Mouse (Mus musculus) intestine, embryonic 14.5 days (tissue): ENCODE results near the gene Gatad2b. TPM values are rescaled to one million over a fixed set of nuclear protein-coding genes. Genes with fewer than 3 reads are reported as not detected.

ENCODE experiments used
- ATAC-seq: fragments of 200-750 bp; cut with Nextera tagmentation; replicated peaks from 2 replicates; pipeline ENCODE4 v1.8.0; 2017; ENCODE audit warnings: low read depth, moderate number of reproducible peaks, moderate TSS enrichment, moderate library complexity; ENCODE audit not compliant: low FRiP score, low TSS enrichment
- DNase-seq: peaks from one replicate; pipeline ENCODE4 v3.0.0-alpha.2; 2018; ENCODE audit warnings: low spot score
- H3K27ac ChIP-seq: fragments of 300-500 bp; sonication (generic); 2 replicates; pipeline ENCODE4 v1.5.1; 2014; ENCODE audit warnings: low read depth, mild to moderate bottlenecking, control low read depth
- H3K27me3 ChIP-seq: fragments of 300-500 bp; sonication (generic); replicated peaks from 2 replicates; pipeline ENCODE4 v1.6.1; 2014; ENCODE audit warnings: low read length, control low read depth; ENCODE audit not compliant: control insufficient read depth, insufficient read depth
- H3K36me3 ChIP-seq: fragments of 300-500 bp; sonication (generic); 2 replicates; pipeline ENCODE4 v1.6.1; 2014; ENCODE audit warnings: low read length, control low read depth; ENCODE audit not compliant: control insufficient read depth, insufficient read depth
- H3K4me1 ChIP-seq: fragments of 300-500 bp; sonication (generic); replicated peaks from 2 replicates; pipeline ENCODE4 v1.6.1; 2014; ENCODE audit warnings: low read length, control low read depth, mixed read lengths; ENCODE audit not compliant: control insufficient read depth, insufficient read depth
- H3K4me2 ChIP-seq: fragments of 300-500 bp; sonication (generic); 2 replicates; pipeline ENCODE4 v1.6.1; 2014; ENCODE audit warnings: low read length
- H3K4me3 ChIP-seq: fragments of 300-500 bp; sonication (generic); 2 replicates; pipeline ENCODE4 v1.5.1; 2014; ENCODE audit warnings: low read depth, low read length, control low read depth, mixed read lengths
- H3K9ac ChIP-seq: fragments of 300-500 bp; sonication (generic); 2 replicates; pipeline ENCODE4 v1.6.1; 2014; ENCODE audit warnings: mild to moderate bottlenecking, low read length
- H3K9me3 ChIP-seq: fragments of 300-500 bp; sonication (generic); 2 replicates; pipeline ENCODE4 v1.6.1; 2016; ENCODE audit warnings: low read length, control low read depth; ENCODE audit not compliant: control insufficient read depth
- WGBS: fragments of 180-500 bp; shearing (Covaris S2); extraction: QIAGEN DNeasy Blood & Tissue Kit; methylation state at CpG from one replicate; pipeline ENCODE4 v1.1.7; 2014; 5-methylcytosine and 5-hydroxymethylcytosine counted together
- polyA plus RNA-seq: library from polyadenylated mRNA; unstranded; fragments of >200 nt; fragmentation: Nextera tagmentation; extraction: Ambion mirVana; gene quantifications from 2 replicates; pipeline ENCODE4 v1.2.1, GENCODE M21; 2014

Gene Gatad2b
- polyA plus RNA-seq, 1 experiment from 2014 or later: 16.0 TPM

GRCm38 (mm10) chr3:90309589-90309988 is 16.6 kb downstream of the Gatad2b start:
- no peak overlapping the region for H3K27ac ChIP-seq
- H3K4me3 ChIP-seq: no peak overlapping the region

DNA sequence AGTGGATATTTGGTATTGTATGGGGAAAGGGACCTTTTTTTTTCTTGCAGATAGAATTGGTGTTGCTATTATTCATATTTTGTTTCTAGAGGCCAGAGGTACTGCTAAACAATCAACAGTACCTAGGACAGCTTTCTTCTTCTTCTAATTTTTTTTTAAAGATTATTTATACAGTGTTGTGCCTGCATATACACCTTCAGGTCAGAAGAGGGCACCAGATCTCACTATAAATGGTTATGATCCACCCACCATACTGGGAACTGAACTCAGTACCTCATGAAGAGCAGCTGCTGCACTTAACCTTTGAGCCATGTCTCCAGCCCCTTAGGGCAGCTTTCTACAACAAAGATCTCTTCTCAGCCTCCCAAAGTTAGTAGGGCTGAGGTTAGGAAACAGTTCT is 20.4 kb downstream of the Gatad2b start:
- Histone ChIP-seq H3K4me3 (no peak overlapping the region), H3K4me1 (0 out of 2 replicates have a peak, but pooled peaks cover 2% of the 10 kb centered on the region), H3K36me3 (no peaks in the 10 kb centered on the region), H3K27ac (no peak overlapping the region), H3K4me2 (no peak overlapping the region), H3K27me3 (no peaks in the 10 kb centered on the region), H3K9ac (no peak overlapping the region), H3K9me3 (no peaks in the 10 kb centered on the region)
- no peak for DNase-seq
- no peak for ATAC-seq

More at GRCm38 (mm10) chr3:90309589-90309988, 16.6 kb downstream of the Gatad2b start:
- Histone ChIP-seq H3K9ac (no peak overlapping the region), H3K27me3 (no peaks in the 10 kb centered on the region), H3K4me1 (0 out of 2 replicates have a peak, but pooled peaks cover 2% of the 10 kb centered on the region), H3K9me3 (no peaks in the 10 kb centered on the region), H3K4me2 (no peak overlapping the region), H3K36me3 (peaks cover 4% of the 10 kb centered on the region; the same call in 1 of the 2 replicates)
- ATAC-seq (no peak), DNase-seq (no peak)

GRCm38 (mm10) chr3:90314241-90314640 is 21.3 kb downstream of the Gatad2b start:
- Histone ChIP-seq H3K27ac (no peak overlapping the region), H3K4me2 (no peak overlapping the region), H3K9ac (no peak overlapping the region), H3K4me3 (no peak overlapping the region), H3K36me3 (no peaks in the 10 kb centered on the region), H3K4me1 (no peaks in the 10 kb centered on the region), H3K9me3 (no peaks in the 10 kb centered on the region), H3K27me3 (no peaks in the 10 kb centered on the region)
- no peak for DNase-seq
- ATAC-seq: no peak

DNA sequence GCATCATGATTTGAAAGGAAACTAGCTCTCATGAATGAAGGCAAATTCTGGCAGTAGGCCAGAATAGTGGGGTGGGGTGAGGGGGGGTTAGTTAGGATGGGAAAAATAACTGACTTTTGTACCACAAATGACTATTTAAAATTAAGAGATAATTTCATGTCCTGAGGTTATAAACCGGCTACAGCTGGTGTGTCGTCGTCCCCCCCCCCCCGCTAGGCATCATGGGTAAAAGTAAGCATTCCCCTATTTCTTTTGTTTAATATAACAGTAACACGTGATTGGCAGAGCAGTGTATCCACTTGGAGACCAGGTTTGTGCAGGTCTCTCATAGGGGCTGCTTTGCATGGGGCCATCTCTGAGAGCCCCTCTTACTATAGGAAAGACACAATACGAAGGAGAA is 29.3 kb downstream of the Gatad2b start:
- WGBS: 48% methylated on average over 6 of the region's 6 CpGs
- no peaks in the 10 kb centered on the region for H3K36me3 ChIP-seq
- H3K27ac ChIP-seq: peak overlapping the region; percentile 47
- peak; percentile 62 for DNase-seq
- H3K4me3 ChIP-seq: no peak overlapping the region
- H3K9me3 ChIP-seq: no peaks in the 10 kb centered on the region
- ATAC-seq: 0 out of 2 replicates have a peak, but pooled peaks have one; percentile 36
- H3K4me1 ChIP-seq: peaks cover 29% of the 10 kb centered on the region
- peak overlapping the region; percentile 34 for H3K4me2 ChIP-seq
- H3K9ac ChIP-seq: no peak overlapping the region
- no peaks in the 10 kb centered on the region for H3K27me3 ChIP-seq

GRCm38 (mm10) chr3:90323119-90323518 is 30.1 kb downstream of the Gatad2b start:
- Histone ChIP-seq H3K27me3 (no peaks in the 10 kb centered on the region), H3K9ac (no peak overlapping the region), H3K27ac (peak overlapping the region; percentile 75), H3K4me2 (peak overlapping the region; percentile 34), H3K36me3 (no peaks in the 10 kb centered on the region), H3K4me1 (peaks cover 29% of the 10 kb centered on the region), H3K9me3 (no peaks in the 10 kb centered on the region), H3K4me3 (no peak overlapping the region)
- ATAC-seq: peak; percentile 70; the same call in 1 of the 2 replicates
- 12% methylated on average over 5 of the region's 5 CpGs for WGBS
- peak; percentile 87 for DNase-seq

DNA sequence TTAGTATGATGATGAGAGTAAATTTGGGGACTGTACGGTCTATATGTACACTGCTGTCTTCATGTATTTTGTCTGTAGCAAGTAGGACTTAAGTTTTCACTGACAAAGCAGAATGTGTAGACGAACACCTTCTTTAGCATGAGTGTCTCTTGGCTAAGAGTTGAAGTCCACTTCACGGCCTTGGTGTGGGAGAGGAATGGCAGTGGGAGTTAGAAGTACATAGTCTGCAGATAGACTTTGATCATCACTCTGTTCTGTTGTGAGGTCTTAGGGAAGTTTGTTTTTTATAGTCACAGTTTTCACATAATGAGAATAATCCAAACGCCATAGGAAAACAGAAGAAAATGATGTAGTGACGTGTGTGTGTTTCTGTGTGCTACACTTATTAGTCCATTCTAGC is 39.5 kb downstream of the Gatad2b start:
- no peak overlapping the region for H3K9ac ChIP-seq
- no peak overlapping the region for H3K4me2 ChIP-seq
- H3K27me3 ChIP-seq: no peaks in the 10 kb centered on the region
- 89% methylated on average over 5 of the region's 5 CpGs for WGBS
- no peak overlapping the region for H3K27ac ChIP-seq
- H3K9me3 ChIP-seq: no peaks in the 10 kb centered on the region
- ATAC-seq (no peak), DNase-seq (no peak)
- 0 out of 2 replicates have a peak, but pooled peaks cover 4% of the 10 kb centered on the region for H3K36me3 ChIP-seq
- no peaks in the 10 kb centered on the region for H3K4me1 ChIP-seq
- no peak overlapping the region for H3K4me3 ChIP-seq

DNA sequence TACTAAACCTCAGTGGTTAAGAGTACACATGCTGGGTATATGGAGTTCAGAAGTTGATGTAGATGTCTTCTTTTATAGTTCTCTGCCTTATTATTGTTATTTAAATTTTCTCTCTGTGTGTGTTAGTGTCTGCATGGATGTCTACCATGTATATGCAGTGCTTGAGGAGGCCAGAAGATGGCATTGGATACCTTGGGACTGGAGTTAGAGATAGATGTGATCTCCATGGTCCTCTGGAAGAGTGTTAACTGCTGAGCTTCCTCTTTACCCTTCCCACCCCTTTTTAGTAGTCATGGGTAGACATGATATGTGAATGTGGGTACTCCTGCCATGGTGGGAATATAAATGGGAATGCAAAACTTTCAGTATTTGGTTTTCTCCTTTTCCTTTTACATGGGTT is 42.5 kb downstream of the Gatad2b start:
- Histone ChIP-seq H3K4me2 (no peak overlapping the region), H3K36me3 (no peaks in the 10 kb centered on the region), H3K9ac (no peak overlapping the region), H3K27me3 (no peaks in the 10 kb centered on the region), H3K9me3 (no peaks in the 10 kb centered on the region), H3K4me3 (no peak overlapping the region), H3K4me1 (no peaks in the 10 kb centered on the region), H3K27ac (no peak overlapping the region)
- DNase-seq: no peak
- ATAC-seq: no peak

- H3K4me2 ChIP-seq: no peak overlapping the region
- ATAC-seq (no peak), DNase-seq (no peak)
- no peaks in the 10 kb centered on the region for H3K27me3 ChIP-seq
- H3K9me3 ChIP-seq: no peaks in the 10 kb centered on the region
- no peaks in the 10 kb centered on the region for H3K4me1 ChIP-seq
- H3K36me3 ChIP-seq: peaks cover 15% of the 10 kb centered on the region
- H3K27ac ChIP-seq: no peak overlapping the region
- H3K4me3 ChIP-seq: no peak overlapping the region
- WGBS: 82% methylated on average over 3 of the region's 3 CpGs
- no peak overlapping the region for H3K9ac ChIP-seq
Observed at GRCm38 (mm10) chr3:90338190-90338589, 45.2 kb downstream of the Gatad2b start.

DNA sequence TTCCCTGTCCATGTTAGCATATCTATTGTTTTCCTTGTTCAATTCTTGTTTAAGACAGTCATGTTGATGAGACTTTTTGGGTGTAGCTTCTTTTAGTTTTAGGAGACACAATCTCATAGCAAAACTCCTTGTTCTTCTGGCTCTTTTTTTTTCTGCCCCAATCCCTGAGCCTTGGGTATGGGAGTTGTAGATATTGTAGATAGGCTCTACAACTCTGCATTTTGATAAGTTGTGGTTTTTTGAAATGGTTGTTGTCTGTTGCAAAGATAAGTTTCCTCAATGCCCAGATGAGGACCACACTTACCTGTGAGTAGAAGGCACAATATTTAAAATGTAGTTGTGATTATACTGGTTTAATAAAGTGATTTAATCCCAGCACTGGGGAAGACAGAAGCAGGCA is 47.2 kb downstream of the Gatad2b start:
- ATAC-seq: no peak

More for the DNA sequence above, 47.2 kb downstream of the Gatad2b start:
- no peak overlapping the region for H3K27ac ChIP-seq
- peaks cover 25% of the 10 kb centered on the region for H3K36me3 ChIP-seq
- H3K9ac ChIP-seq: no peak overlapping the region
- H3K27me3 ChIP-seq: no peaks in the 10 kb centered on the region
- no peak overlapping the region for H3K4me3 ChIP-seq
- DNase-seq: no peak
- no peak overlapping the region for H3K4me2 ChIP-seq
- H3K9me3 ChIP-seq: no peaks in the 10 kb centered on the region
- H3K4me1 ChIP-seq: no peaks in the 10 kb centered on the region
